Mouse (Mus musculus) erythroblast, embryonic 14.5 days (primary cell): ENCODE results near the gene Wdr91.

Experiments used
- GATA1 ChIP-seq: IDR thresholded peaks from 2 replicates; pipeline ENCODE4 v1.6.1; 2012; ENCODE audit warnings: low read length, inconsistent platforms, mixed read lengths
- TAL1 ChIP-seq: IDR thresholded peaks from 3 replicates; pipeline ENCODE4 v1.6.1; 2012; ENCODE audit warnings: low read length, inconsistent platforms, mixed read lengths

GRCm38 (mm10) chr6:34832352-34832751 is 78.3 kb downstream of the Wdr91 start:
- no peak for TF ChIP-seq GATA1
- no peak for TF ChIP-seq TAL1
